Mouse (Mus musculus) stomach, postnatal 0 days (tissue): ENCODE measurements around the gene Myt1. TPM values are rescaled to one million over a fixed set of nuclear protein-coding genes. Genes with fewer than 3 reads are reported as not detected.
A peak's percentile ranks its signal among the peaks of the same experiment; 100 is the strongest.

ENCODE experiments used
- ATAC-seq: fragments of 200-750 bp; cut with Nextera tagmentation; 2 replicates; pipeline ENCODE4 v1.8.0; 2017; ENCODE audit not compliant: low FRiP score, low TSS enrichment
- DNase-seq: peaks from one replicate; pipeline ENCODE4 v3.0.0-alpha.2; 2016; ENCODE audit warnings: low spot score
- H3K27ac ChIP-seq: fragments of 300-500 bp; sonication (generic); replicated peaks from 2 replicates; pipeline ENCODE4 v1.5.1; 2014; ENCODE audit warnings: mild to moderate bottlenecking, control low read depth
- H3K27me3 ChIP-seq: fragments of 300-500 bp; sonication (generic); 2 replicates; pipeline ENCODE4 v1.6.1; 2014; ENCODE audit warnings: low read length; ENCODE audit not compliant: control insufficient read depth, insufficient read depth
- H3K36me3 ChIP-seq: fragments of 300-500 bp; sonication (generic); 2 replicates; pipeline ENCODE4 v1.6.1; 2014; ENCODE audit warnings: low read length, mixed read lengths; ENCODE audit not compliant: control insufficient read depth, insufficient read depth
- H3K4me1 ChIP-seq: fragments of 300-500 bp; sonication (generic); replicated peaks from 2 replicates; pipeline ENCODE4 v1.6.1; 2014; ENCODE audit warnings: antibody characterized with exemption; ENCODE audit not compliant: control insufficient read depth, insufficient read depth
- H3K4me2 ChIP-seq: fragments of 300-500 bp; sonication (generic); replicated peaks from 2 replicates; pipeline ENCODE4 v1.6.1; 2014; ENCODE audit warnings: low read depth, mild to moderate bottlenecking, control low read depth, moderate library complexity
- H3K4me3 ChIP-seq: fragments of 300-500 bp; sonication (generic); 2 replicates; pipeline ENCODE4 v1.5.1; 2014; ENCODE audit warnings: low read depth, low read length, control low read depth
- H3K9ac ChIP-seq: fragments of 300-500 bp; sonication (generic); 2 replicates; pipeline ENCODE4 v1.6.1; 2014; ENCODE audit warnings: mild to moderate bottlenecking, low read length, control low read depth, mixed read lengths
- H3K9me3 ChIP-seq: fragments of 300-500 bp; sonication (generic); 2 replicates; pipeline ENCODE4 v1.6.1; 2016; ENCODE audit warnings: low read length; ENCODE audit not compliant: control insufficient read depth
- CTCF ChIP-seq: IDR thresholded peaks from 2 replicates; pipeline ENCODE4 v1.5.1; 2016; ENCODE audit warnings: antibody characterized with exemption, low read depth, mild to moderate bottlenecking, moderate library complexity
- EP300 ChIP-seq: optimal IDR thresholded peaks from 2 replicates; pipeline ENCODE3; 2016; ENCODE audit warnings: antibody characterized with exemption
- WGBS: fragments of 180-500 bp; shearing (Covaris S2); extraction: QIAGEN DNeasy Blood & Tissue Kit; methylation state at CpG from one replicate; pipeline ENCODE4 v1.1.7; 2014; 5-methylcytosine and 5-hydroxymethylcytosine counted together
- polyA plus RNA-seq: library from polyadenylated mRNA; unstranded; fragments of >200 nt; fragmentation: Nextera tagmentation; extraction: Ambion mirVana; gene quantifications from 2 replicates; pipeline ENCODE4 v1.2.1, GENCODE M21; 2015

Gene Myt1
- polyA plus RNA-seq, 1 experiment from 2014 or later: 0.29 TPM

- DNase-seq (no peak), ATAC-seq (no peak)
- Histone ChIP-seq H3K36me3 (no peaks in the 10 kb centered on the region), H3K4me1 (no peaks in the 10 kb centered on the region), H3K27me3 (no peaks in the 10 kb centered on the region), H3K9ac (no peak overlapping the region), H3K4me2 (no peak overlapping the region), H3K4me3 (no peak overlapping the region), H3K9me3 (no peaks in the 10 kb centered on the region), H3K27ac (no peak overlapping the region)
- TF ChIP-seq CTCF: no peak
- TF ChIP-seq EP300: no peak
These were observed 41.9 kb upstream of the Myt1 start for GRCm38 (mm10) chr2:181721200-181721599.

DNA sequence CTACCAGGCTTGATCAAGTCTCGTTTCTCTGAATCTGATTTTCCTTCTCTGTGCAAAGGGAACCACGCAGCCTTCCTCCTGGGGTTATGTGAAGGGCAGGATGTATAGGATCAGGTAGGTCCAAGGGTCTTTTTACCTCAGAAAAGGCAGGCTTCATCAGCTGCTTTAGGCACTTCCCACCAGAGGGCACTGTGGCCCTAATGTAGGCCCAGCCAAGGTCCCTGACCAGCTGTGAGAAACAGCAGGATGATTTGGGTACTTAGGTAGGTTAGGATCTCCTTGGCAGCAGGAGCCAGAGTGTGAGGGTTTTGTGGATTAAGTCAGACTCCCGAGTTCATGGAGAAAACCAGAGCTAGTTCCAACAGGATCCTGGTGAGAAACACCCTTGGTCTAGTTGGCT lies 40.9 kb upstream of the Myt1 start:
- H3K9ac ChIP-seq: no peak overlapping the region
- H3K27me3 ChIP-seq: no peaks in the 10 kb centered on the region
- no peak; the same call in 1 of the 2 replicates for ATAC-seq
- H3K4me2 ChIP-seq: no peak overlapping the region
- H3K27ac ChIP-seq: no peak overlapping the region
- H3K9me3 ChIP-seq: no peaks in the 10 kb centered on the region
- no peaks in the 10 kb centered on the region for H3K4me1 ChIP-seq
- WGBS: 10% methylated on average over 3 of the region's 3 CpGs
- no peak overlapping the region for H3K4me3 ChIP-seq
- TF ChIP-seq EP300 (no peak), CTCF (peak; percentile 76)
- H3K36me3 ChIP-seq: no peaks in the 10 kb centered on the region
- DNase-seq: peak; percentile 49

- Histone ChIP-seq H3K36me3 (no peaks in the 10 kb centered on the region), H3K27ac (no peak overlapping the region), H3K4me2 (no peak overlapping the region), H3K9ac (no peak overlapping the region), H3K4me1 (no peaks in the 10 kb centered on the region), H3K27me3 (no peaks in the 10 kb centered on the region), H3K9me3 (no peaks in the 10 kb centered on the region), H3K4me3 (no peak overlapping the region)
- ATAC-seq (no peak), DNase-seq (no peak)
- no peak for TF ChIP-seq CTCF
- TF ChIP-seq EP300: no peak
- WGBS: 42% methylated on average over 9 of the region's 9 CpGs
These were observed 35.4 kb upstream of the Myt1 start for GRCm38 (mm10) chr2:181727659-181728262.

- ATAC-seq (no peak), DNase-seq (no peak)
- no peaks in the 10 kb centered on the region for H3K36me3 ChIP-seq
- H3K4me3 ChIP-seq: no peak overlapping the region
- no peaks in the 10 kb centered on the region for H3K4me1 ChIP-seq
- no peak overlapping the region for H3K4me2 ChIP-seq
- H3K27ac ChIP-seq: no peak overlapping the region
- TF ChIP-seq EP300: no peak
- H3K9me3 ChIP-seq: no peaks in the 10 kb centered on the region
- 64% methylated on average over 3 of the region's 3 CpGs for WGBS
- no peaks in the 10 kb centered on the region for H3K27me3 ChIP-seq
- no peak overlapping the region for H3K9ac ChIP-seq
These were observed 33.1 kb upstream of the Myt1 start for GRCm38 (mm10) chr2:181730051-181730450.

DNA sequence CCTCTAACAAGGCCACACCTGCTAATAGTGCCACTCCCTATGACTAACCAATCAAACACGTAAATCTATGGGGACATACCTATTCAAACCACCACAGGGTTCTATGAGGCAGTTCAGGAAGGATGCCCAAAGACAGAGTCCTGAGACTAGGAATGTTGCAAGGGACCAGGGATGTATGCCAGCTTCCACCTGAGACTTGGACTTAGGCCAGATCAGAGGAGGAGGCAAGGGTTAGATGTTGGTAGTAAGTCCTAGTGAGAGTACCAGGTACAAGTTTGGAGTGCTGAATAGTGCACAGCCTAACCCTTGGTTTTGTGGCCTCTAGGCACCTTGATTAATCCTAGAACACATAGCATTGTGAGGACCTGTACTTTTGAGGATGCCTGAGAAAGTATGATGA lies 10.5 kb upstream of the Myt1 start:
- DNase-seq (no peak), ATAC-seq (no peak)
- 67% methylated on average over 1 of the region's 1 CpGs for WGBS
- no peak overlapping the region for H3K9ac ChIP-seq
- H3K9me3 ChIP-seq: no peaks in the 10 kb centered on the region
- no peak overlapping the region for H3K4me3 ChIP-seq
- TF ChIP-seq EP300 (no peak), CTCF (no peak)
- no peaks in the 10 kb centered on the region for H3K27me3 ChIP-seq
- no peak overlapping the region for H3K4me2 ChIP-seq
- no peak overlapping the region for H3K27ac ChIP-seq
- H3K36me3 ChIP-seq: no peaks in the 10 kb centered on the region
- H3K4me1 ChIP-seq: no peaks in the 10 kb centered on the region

DNA sequence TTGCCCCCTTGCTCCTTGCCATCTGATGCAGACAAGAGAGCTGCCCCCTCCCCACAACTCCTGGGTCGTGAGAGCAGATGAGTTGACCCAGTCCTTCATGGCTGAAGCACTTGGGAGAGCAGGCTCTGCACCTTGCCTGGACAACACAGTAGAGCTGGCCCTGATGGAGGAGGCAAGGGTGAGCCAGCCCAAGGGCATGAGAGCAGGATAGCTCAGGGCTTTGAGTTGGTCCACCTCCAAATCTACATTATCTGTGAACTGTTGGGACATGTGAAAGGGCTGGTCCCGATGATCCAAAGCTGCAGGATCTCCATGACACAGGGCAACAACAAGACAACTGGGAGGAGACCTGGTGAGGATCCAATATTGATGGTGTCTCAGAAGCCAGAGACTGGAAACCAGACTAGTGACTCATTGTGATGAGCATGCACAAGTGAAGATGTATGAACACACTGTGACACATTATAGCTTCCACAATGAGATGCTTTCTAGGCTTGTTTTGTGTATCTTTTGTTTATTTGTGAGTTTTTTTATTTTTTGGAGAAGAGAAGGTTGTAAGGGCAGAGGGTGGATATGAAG lies 4.9 kb upstream of the Myt1 start:
- Histone ChIP-seq H3K36me3 (no peaks in the 10 kb centered on the region), H3K27ac (no peak overlapping the region), H3K4me1 (no peaks in the 10 kb centered on the region), H3K4me2 (no peak overlapping the region), H3K27me3 (no peaks in the 10 kb centered on the region), H3K9ac (no peak overlapping the region), H3K9me3 (no peaks in the 10 kb centered on the region), H3K4me3 (no peak overlapping the region)
- TF ChIP-seq CTCF (no peak), EP300 (no peak)
- WGBS: 61% methylated on average over 2 of the region's 2 CpGs
- ATAC-seq (no peak), DNase-seq (no peak)
